Mouse (Mus musculus): ENCODE measurements around the gene P3h2.

Gene P3h2

GRCm38 (mm10) chr16:26070376-26070775 is 35.2 kb downstream of the P3h2 start:
- no peak for DNase-seq (ENCODE audit: low spot score in 2 of 2)

- DNase-seq (ENCODE audit: low spot score in 2 of 2), result no peak
These were observed 40.5 kb downstream of the P3h2 start for GRCm38 (mm10) chr16:26065060-26065459.

- DNase-seq (ENCODE audit: low spot score in 2 of 2), result no peak
These were observed 45.1 kb downstream of the P3h2 start for GRCm38 (mm10) chr16:26060239-26061085.

GRCm38 (mm10) chr16:26053631-26054030 is 52.0 kb downstream of the P3h2 start:
- no peak for DNase-seq (ENCODE audit: low spot score in 2 of 2)

- no peak for DNase-seq (ENCODE audit: low spot score in 2 of 2)
These were observed 56.0 kb downstream of the P3h2 start for GRCm38 (mm10) chr16:26049393-26050087.

- DNase-seq (ENCODE audit: low spot score in 2 of 2), result no peak
These were observed 57.7 kb downstream of the P3h2 start for GRCm38 (mm10) chr16:26047870-26048269.

GRCm38 (mm10) chr16:26047396-26047795 is 58.2 kb downstream of the P3h2 start:
- no peak for DNase-seq (ENCODE audit: low spot score in 2 of 2)

- DNase-seq (ENCODE audit: low spot score in 2 of 2), result no peak
These were observed 63.7 kb downstream of the P3h2 start for GRCm38 (mm10) chr16:26041929-26042303.

GRCm38 (mm10) chr16:26041021-26041928 is 64.3 kb downstream of the P3h2 start:
- no peak for DNase-seq (ENCODE audit: low spot score in 2 of 2)

GRCm38 (mm10) chr16:26039320-26039719 is 66.3 kb downstream of the P3h2 start:
- no peak for DNase-seq (ENCODE audit: low spot score in 2 of 2)

- DNase-seq (ENCODE audit: low spot score in 2 of 2), result no peak
These were observed 70.1 kb downstream of the P3h2 start for GRCm38 (mm10) chr16:26035525-26035924.

GRCm38 (mm10) chr16:26035079-26035478 is 70.5 kb downstream of the P3h2 start:
- DNase-seq (ENCODE audit: low spot score in 2 of 2), result no peak

GRCm38 (mm10) chr16:26029424-26030012 is 76.1 kb downstream of the P3h2 start:
- no peak for DNase-seq (ENCODE audit: low spot score in 2 of 2)

GRCm38 (mm10) chr16:26026416-26026815 is 79.2 kb downstream of the P3h2 start:
- no peak for DNase-seq (ENCODE audit: low spot score in 2 of 2)

GRCm38 (mm10) chr16:26024543-26024942 is 81.0 kb downstream of the P3h2 start:
- no peak for DNase-seq (ENCODE audit: low spot score in 2 of 2)

- DNase-seq (ENCODE audit: low spot score in 2 of 2), result no peak
These were observed 82.2 kb downstream of the P3h2 start for GRCm38 (mm10) chr16:26023352-26023751.

GRCm38 (mm10) chr16:26021759-26022158 is 83.8 kb downstream of the P3h2 start:
- no peak for DNase-seq (ENCODE audit: low spot score in 2 of 2)

GRCm38 (mm10) chr16:26005811-26006210 is 99.8 kb downstream of the P3h2 start:
- no peak for DNase-seq (ENCODE audit: low spot score in 2 of 2)

- DNase-seq (ENCODE audit: low spot score in 2 of 2), result no peak
These were observed 102.3 kb downstream of the P3h2 start for GRCm38 (mm10) chr16:26003261-26003660.

GRCm38 (mm10) chr16:26002848-26003247 is 102.7 kb downstream of the P3h2 start:
- DNase-seq (ENCODE audit: low spot score in 2 of 2), result no peak

- no peak for DNase-seq (ENCODE audit: low spot score in 2 of 2)
These were observed 111.0 kb downstream of the P3h2 start for GRCm38 (mm10) chr16:25994605-25995004.

- no peak for DNase-seq (ENCODE audit: low spot score in 2 of 2)
These were observed 118.4 kb downstream of the P3h2 start for GRCm38 (mm10) chr16:25987221-25987620.

Measured in spleen, postnatal 10 days (tissue).